Mouse (Mus musculus) urinary bladder, adult 2 months (tissue): ENCODE measurements around the gene Rfc2. TPM values are rescaled to one million over a fixed set of nuclear protein-coding genes. Genes with fewer than 3 reads are reported as not detected.
A peak's percentile ranks its signal among the peaks of the same experiment; 100 is the strongest.

Experiments
- DNase-seq: peaks from one replicate; pipeline ENCODE4 v3.0.0; 2022; ENCODE audit warnings: low spot score
- polyA plus RNA-seq: library from polyadenylated mRNA; depleted of rRNA; stranded (reverse); fragments of >200 nt; gene quantifications from 2 replicates; pipeline ENCODE4 v1.2.3, GENCODE M21; 2012; rRNA removed

Rfc2 gene
- polyA plus RNA-seq = 69.2 and 82.6 TPM in 2 replicates

- DNase-seq = no peak
These were observed at the start of gene Rfc2 for GRCm38 (mm10) chr5:134581146-134581545. Gene Rfc2, plus strand, starts transcription at chr5:134581366.

- no peak for DNase-seq
These were observed 49.6 kb upstream of the Rfc2 start for GRCm38 (mm10) chr5:134531585-134531984.

GRCm38 (mm10) chr5:134532417-134532816 is 48.7 kb upstream of the Rfc2 start:
- DNase-seq = no peak

- no peak for DNase-seq
These were observed 45.1 kb upstream of the Rfc2 start for GRCm38 (mm10) chr5:134536036-134536435.

DNA sequence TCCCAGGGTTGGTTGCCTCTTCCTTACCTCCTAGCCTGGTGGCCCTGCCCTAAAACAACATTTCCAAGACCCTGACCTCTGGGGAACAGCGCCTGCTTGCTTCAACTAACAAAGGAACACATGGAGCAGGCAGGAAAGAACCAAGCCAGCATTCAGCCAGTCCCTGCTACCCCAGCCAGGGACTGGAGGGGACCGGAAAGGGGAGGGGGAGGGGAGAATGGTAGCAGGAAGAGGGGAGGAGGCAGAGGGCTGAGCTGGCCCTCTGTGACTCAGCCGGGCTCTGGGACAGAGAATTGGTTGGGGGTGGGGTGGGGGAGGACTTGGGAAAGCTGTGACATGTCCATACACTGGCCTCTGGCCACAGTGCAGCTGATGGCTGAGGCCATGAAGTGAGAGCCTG is 41.3 kb upstream of the Rfc2 start:
- DNase-seq = no peak

DNA sequence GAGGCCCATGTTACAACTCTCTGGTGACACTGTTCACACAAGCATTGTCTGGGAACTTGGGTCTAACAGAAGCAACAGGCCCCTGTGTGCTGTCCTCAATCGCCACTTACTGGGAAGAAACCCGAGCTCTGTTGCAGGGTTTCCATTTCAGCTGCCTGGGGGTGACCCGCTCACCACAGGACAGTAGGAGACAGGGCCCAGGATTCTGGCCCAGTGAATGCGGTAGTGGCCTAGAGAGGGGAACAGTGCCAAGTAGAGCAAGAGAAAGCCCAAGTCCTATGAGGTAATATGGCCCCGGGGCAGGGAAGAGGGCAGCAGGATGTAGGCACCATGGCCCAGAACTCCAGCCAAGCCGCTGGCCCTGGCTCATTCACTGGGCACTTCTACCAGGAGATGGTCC is 40.3 kb upstream of the Rfc2 start:
- no peak for DNase-seq

- no peak for DNase-seq
These were observed 39.5 kb upstream of the Rfc2 start for GRCm38 (mm10) chr5:134541640-134542039.

DNA sequence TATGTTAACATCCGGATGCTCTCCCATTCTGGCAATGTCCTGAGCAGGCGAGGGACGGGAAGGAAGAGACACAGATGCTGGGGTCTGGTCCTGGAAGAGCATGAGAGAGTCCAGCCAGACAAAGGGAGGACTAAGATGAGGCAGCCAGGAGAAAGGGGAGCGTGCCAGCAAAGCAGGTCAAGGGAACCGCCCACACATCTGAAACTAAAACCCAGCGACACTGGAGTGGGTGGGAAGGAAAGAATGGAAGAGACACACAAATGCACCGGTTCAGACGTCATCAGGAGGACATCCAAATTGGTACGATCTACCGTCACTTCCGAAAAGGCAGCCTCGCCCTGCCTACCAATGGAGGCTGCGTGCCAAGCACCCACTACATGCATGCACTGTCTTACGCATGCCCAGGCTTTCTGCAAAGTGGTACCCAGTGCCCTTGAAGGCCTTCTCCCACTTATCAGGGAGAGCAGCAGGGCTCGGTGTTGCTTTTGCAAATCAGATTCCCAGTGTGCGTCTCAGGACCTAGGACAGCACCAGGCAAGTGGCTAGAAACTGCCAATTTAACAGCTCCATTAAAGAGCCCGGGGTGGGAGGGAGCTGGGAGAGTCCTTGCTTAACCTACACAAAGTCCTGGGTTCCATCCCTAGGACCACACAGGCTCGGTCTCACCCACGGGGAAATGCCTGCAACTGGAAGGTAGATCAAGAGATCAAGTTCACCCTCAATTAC is 36.5 kb upstream of the Rfc2 start:
- DNase-seq = no peak

GRCm38 (mm10) chr5:134545242-134545629 is 35.9 kb upstream of the Rfc2 start:
- DNase-seq = no peak

DNA sequence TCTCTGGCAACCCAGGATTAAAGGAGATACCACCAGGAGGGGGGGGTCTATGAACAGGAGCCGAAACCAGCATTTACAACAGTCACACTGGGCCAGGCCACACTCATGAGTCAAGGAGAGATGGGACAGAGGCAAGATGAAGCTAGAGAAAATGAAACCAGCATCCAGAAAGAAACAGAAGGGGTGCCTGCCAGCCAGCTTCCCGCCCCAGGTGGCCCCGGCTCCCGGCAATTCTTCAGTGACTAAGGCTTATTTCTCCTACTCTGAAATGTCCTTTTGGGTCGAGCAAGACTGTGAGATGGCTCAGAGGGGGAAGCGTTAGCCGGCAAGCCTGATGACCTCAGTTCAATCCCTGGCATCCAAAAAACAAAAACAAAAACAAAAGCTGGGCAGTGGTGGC is 34.4 kb upstream of the Rfc2 start:
- no peak for DNase-seq

DNA sequence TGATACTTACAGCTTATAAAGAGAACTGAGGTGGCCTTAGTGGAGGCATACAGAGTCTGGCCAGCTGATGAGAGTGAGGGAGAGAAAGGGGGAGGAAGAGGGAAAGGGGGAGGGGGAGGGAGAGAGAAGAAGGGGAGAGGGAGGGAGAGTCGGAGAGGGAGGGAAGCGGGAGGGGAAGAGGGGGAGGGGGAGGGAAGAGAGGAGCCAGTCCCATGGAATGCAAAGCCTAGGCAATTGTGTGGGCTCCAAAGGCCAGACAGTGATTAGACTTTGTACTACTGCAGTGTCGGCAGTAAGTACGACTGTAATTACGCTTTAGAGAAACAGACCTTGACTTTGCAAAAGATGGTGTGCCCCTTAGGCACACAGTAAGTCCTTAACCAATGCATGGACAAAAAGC is 32.9 kb upstream of the Rfc2 start:
- DNase-seq = no peak

DNA sequence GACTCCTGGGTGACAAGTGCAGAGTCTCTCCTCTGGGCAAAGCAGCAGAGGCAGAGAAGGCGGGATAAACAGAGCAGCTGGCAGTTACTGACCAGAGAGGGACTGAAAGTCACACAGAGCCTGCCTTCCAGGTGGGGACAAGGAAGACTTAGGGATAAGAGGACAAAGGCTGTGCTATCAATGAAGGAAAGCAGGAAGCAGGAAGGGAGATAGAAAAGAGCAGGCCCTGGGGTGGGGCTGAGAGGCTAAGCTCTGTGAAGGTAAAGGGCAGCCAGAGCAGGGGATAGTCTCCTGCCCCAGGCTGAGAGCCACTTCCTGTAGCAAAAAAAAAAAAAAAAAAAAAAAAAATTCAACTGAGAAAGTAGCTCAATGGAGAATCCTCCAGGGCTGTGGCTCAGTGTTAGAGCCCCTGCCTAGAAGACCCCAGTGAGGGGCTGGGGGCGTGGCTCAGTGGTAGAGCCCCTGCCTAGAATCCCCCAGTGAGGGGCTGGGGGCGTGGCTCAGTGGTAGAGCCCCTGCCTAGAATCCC is 31.5 kb upstream of the Rfc2 start:
- DNase-seq = no peak

GRCm38 (mm10) chr5:134550836-134551232 is 30.3 kb upstream of the Rfc2 start:
- DNase-seq = no peak

GRCm38 (mm10) chr5:134551233-134552109 is 29.7 kb upstream of the Rfc2 start:
- DNase-seq = peak; percentile 38

DNA sequence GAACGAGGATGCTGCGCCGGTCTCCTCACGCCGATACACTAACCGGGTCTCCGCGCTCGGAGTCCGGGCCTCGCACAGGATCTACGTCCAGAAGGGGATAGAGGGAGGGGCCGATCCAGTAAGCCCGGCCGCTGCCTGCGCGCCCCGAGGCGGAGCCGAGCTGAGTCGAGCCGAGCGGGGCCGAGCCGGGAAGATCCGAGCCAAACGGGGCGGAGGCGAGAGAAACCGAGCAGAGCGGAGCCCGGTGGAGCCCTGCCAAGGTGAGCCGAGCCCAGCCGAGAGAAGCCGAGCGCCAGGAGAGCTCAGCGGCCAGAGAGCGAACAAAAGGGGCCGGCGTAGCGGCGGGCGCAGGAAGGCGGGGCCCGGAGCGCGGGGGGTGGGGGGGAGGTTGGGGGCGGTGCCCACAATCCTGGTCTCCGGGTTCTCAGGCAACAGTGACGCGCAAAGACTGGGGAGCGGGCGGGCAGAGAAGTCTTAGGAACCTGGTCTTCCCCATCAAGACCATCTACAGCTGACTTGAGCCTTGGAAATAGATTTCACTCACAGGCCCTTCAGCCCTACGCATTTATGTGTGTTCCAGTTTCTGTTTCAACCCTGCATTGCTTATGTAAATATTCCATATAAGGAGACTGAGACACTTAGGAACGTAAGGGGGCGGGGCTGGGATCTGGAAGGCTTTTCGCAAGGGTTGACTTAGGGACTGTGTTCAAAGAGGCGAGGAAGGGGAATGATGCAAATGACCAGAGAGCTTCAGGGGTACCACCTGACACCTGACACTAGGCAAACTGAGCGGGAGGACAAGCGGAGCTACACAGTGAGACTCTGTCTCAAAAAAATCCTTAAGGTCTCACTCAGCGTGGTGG is 28.8 kb upstream of the Rfc2 start, which contains the start of gene Clip2:
TSS of gene Clip2 (minus strand) at position 325 of the 863 bp plus-strand sequence.
- DNase-seq = peak; percentile 97

- no peak for DNase-seq
These were observed 27.1 kb upstream of the Rfc2 start for GRCm38 (mm10) chr5:134553951-134554546.

DNA sequence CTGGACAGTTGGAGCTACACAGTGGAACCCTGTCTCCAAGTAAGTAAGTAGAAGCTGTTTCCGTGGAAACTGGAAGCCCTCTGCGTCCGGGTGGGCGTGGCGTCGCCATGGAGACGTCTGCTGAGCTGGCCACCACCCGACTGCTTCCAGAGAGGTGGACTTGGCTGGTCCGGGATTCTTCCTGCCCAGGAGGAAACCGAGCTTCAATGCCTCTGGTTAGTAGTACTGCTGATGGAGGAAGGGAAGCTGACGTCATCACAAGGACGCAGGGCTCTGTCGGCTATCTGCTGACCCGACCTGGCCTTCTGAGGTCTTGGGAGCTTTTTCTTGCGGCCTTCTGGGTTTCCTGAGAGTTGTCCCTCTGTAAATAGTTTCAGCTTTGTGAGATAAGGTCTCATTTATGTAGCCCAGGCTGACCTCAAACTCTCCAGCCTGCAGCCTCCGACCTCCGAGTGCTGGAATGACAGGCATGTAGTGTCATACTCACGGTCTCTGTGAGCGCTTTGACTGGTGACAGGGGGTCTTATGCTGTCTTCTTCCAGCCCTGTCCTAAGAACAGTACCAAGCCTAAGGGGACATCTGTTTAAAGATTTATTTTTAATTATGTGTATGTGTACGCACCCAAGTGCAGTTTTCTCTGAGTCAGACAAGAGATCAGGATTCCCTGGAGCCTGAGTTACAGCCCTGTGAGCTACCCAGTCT is 25.6 kb upstream of the Rfc2 start:
- DNase-seq = no peak

GRCm38 (mm10) chr5:134560071-134560449 is 21.1 kb upstream of the Rfc2 start, which contains the start of gene Syna:
Gene Syna, minus strand, starts transcription at chr5:134560171.
- DNase-seq = no peak

- no peak for DNase-seq
These were observed 20.6 kb upstream of the Rfc2 start for GRCm38 (mm10) chr5:134560450-134561171.

- DNase-seq = no peak
These were observed 16.9 kb upstream of the Rfc2 start for GRCm38 (mm10) chr5:134564272-134564671.
